Mouse (Mus musculus) neural tube, embryonic 14.5 days (tissue): ENCODE results near the gene Camk2b. TPM values are rescaled to one million over a fixed set of nuclear protein-coding genes. Genes with fewer than 3 reads are reported as not detected.

Experiments used
- ATAC-seq: fragments of 200-750 bp; cut with Nextera tagmentation; 2 replicates; pipeline ENCODE4 v1.8.0; 2017; ENCODE audit warnings: low read depth, mild to moderate bottlenecking, moderate TSS enrichment, moderate library complexity
- H3K27ac ChIP-seq: fragments of 300-500 bp; sonication (generic); 2 replicates; pipeline ENCODE4 v1.5.1; 2014; ENCODE audit warnings: low read depth, mild to moderate bottlenecking, control low read depth, low read length, moderate library complexity, mixed read lengths
- H3K27me3 ChIP-seq: fragments of 300-500 bp; sonication (generic); 2 replicates; pipeline ENCODE4 v1.6.1; 2014; ENCODE audit warnings: low read length; ENCODE audit not compliant: control insufficient read depth, insufficient read depth
- H3K36me3 ChIP-seq: fragments of 300-500 bp; sonication (generic); 2 replicates; pipeline ENCODE4 v1.6.1; 2014; ENCODE audit warnings: low read length, mixed read lengths; ENCODE audit not compliant: control insufficient read depth, insufficient read depth
- H3K4me1 ChIP-seq: fragments of 300-500 bp; sonication (generic); 2 replicates; pipeline ENCODE4 v1.6.1; 2014; ENCODE audit warnings: low read length; ENCODE audit not compliant: control insufficient read depth, insufficient read depth
- H3K4me2 ChIP-seq: fragments of 300-500 bp; sonication (generic); 2 replicates; pipeline ENCODE4 v1.6.1; 2014; ENCODE audit warnings: mild to moderate bottlenecking, low read depth, low read length, control low read depth
- H3K4me3 ChIP-seq: fragments of 300-500 bp; sonication (generic); 2 replicates; pipeline ENCODE4 v1.5.1; 2014; ENCODE audit warnings: low read depth, low read length, control low read depth, mixed read lengths
- H3K9ac ChIP-seq: fragments of 300-500 bp; sonication (generic); replicated peaks from 2 replicates; pipeline ENCODE4 v1.6.1; 2014; ENCODE audit warnings: low read depth, mild to moderate bottlenecking, control low read depth, low read length, mixed read lengths
- H3K9me3 ChIP-seq: fragments of 300-500 bp; sonication (generic); 2 replicates; pipeline ENCODE4 v1.6.1; 2016; ENCODE audit warnings: low read length; ENCODE audit not compliant: control insufficient read depth
- WGBS: fragments of 180-500 bp; shearing (Covaris S2); extraction: QIAGEN DNeasy Blood & Tissue Kit; methylation state at CpG from one replicate; pipeline ENCODE4 v1.1.7; 2014; 5-methylcytosine and 5-hydroxymethylcytosine counted together
- polyA plus RNA-seq: library from polyadenylated mRNA; unstranded; fragments of >200 nt; fragmentation: Nextera tagmentation; extraction: Ambion mirVana; gene quantifications from 2 replicates; pipeline ENCODE4 v1.2.1, GENCODE M21; 2014

The Camk2b gene
- polyA plus RNA-seq, 1 experiment from 2014 or later = 144 TPM

GRCm38 (mm10) chr11:6024923-6025652 is 41.1 kb downstream of the Camk2b start:
- H3K9ac ChIP-seq = no peak overlapping the region
- no peak overlapping the region for H3K27ac ChIP-seq
- H3K36me3 ChIP-seq = no peaks in the 10 kb centered on the region
- H3K4me2 ChIP-seq = no peak overlapping the region
- H3K27me3 ChIP-seq = no peaks in the 10 kb centered on the region
- H3K9me3 ChIP-seq = no peaks in the 10 kb centered on the region
- ATAC-seq = no peak
- no peaks in the 10 kb centered on the region for H3K4me1 ChIP-seq
- WGBS = 68% methylated on average over 12 of the region's 12 CpGs
- no peak overlapping the region for H3K4me3 ChIP-seq

GRCm38 (mm10) chr11:6020897-6021839 is 45.0 kb downstream of the Camk2b start:
- H3K4me2 ChIP-seq = no peak overlapping the region
- no peak for ATAC-seq
- WGBS = 78% methylated on average over 17 of the region's 17 CpGs

GRCm38 (mm10) chr11:6020360-6020759 is 45.8 kb downstream of the Camk2b start:
- Histone ChIP-seq H3K27ac (no peak overlapping the region), H3K9ac (no peak overlapping the region), H3K4me2 (no peak overlapping the region), H3K27me3 (no peaks in the 10 kb centered on the region), H3K4me1 (no peaks in the 10 kb centered on the region), H3K9me3 (no peaks in the 10 kb centered on the region), H3K36me3 (no peaks in the 10 kb centered on the region), H3K4me3 (no peak overlapping the region)
- WGBS = 85% methylated on average over 5 of the region's 5 CpGs
- no peak for ATAC-seq

More at GRCm38 (mm10) chr11:6020897-6021839, 45.0 kb downstream of the Camk2b start:
- no peak overlapping the region for H3K4me3 ChIP-seq
- H3K27me3 ChIP-seq = no peaks in the 10 kb centered on the region
- H3K9me3 ChIP-seq = no peaks in the 10 kb centered on the region
- no peak overlapping the region for H3K9ac ChIP-seq
- H3K36me3 ChIP-seq = no peaks in the 10 kb centered on the region
- no peaks in the 10 kb centered on the region for H3K4me1 ChIP-seq
- no peak overlapping the region for H3K27ac ChIP-seq

- Histone ChIP-seq H3K27me3 (no peaks in the 10 kb centered on the region), H3K4me2 (no peak overlapping the region), H3K9me3 (no peaks in the 10 kb centered on the region), H3K9ac (no peak overlapping the region), H3K36me3 (no peaks in the 10 kb centered on the region), H3K4me3 (no peak overlapping the region), H3K4me1 (no peaks in the 10 kb centered on the region), H3K27ac (no peak overlapping the region)
- ATAC-seq = no peak
- 65% methylated on average over 7 of the region's 7 CpGs for WGBS
Measured at GRCm38 (mm10) chr11:6018218-6019010, 47.7 kb downstream of the Camk2b start.

DNA sequence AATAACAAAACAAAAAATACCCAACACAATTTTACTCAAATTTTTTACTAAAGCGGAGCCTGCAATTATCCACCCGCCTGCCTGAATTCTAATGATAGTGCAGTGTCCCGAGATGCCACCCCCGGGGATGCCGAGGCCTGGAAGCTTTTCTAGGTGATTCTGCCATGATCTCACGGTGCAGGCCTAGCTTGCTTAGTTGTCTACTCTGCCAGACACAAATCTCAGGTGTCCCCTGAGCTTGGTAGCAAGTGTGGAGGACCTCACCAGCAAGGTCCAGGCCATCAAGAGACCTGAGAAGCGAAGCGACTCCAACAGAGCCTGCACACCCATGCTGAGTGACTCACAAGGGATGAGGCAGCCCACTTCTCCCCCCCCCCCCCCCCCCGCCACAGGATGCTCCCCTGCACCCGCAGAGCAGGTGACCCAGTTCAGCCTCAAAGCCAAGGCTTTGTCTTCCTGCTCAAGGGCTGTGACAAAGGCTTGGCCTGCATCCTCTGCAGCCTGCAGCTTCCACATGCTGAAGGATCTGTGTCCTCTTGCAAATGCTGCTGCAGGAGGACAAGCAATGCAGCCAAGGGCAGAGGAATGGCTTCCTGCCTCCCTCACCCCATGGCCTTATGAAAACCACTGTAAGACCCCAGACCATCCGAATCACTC is 48.5 kb downstream of the Camk2b start:
- H3K27ac ChIP-seq = no peak overlapping the region
- no peak overlapping the region for H3K4me2 ChIP-seq
- H3K4me1 ChIP-seq = no peaks in the 10 kb centered on the region
- H3K9ac ChIP-seq = no peak overlapping the region
- 74% methylated on average over 10 of the region's 11 CpGs for whole genome bisulfite sequencing
- no peaks in the 10 kb centered on the region for H3K27me3 ChIP-seq
- H3K9me3 ChIP-seq = no peaks in the 10 kb centered on the region
- H3K4me3 ChIP-seq = no peak overlapping the region
- ATAC-seq = no peak
- H3K36me3 ChIP-seq = no peaks in the 10 kb centered on the region

DNA sequence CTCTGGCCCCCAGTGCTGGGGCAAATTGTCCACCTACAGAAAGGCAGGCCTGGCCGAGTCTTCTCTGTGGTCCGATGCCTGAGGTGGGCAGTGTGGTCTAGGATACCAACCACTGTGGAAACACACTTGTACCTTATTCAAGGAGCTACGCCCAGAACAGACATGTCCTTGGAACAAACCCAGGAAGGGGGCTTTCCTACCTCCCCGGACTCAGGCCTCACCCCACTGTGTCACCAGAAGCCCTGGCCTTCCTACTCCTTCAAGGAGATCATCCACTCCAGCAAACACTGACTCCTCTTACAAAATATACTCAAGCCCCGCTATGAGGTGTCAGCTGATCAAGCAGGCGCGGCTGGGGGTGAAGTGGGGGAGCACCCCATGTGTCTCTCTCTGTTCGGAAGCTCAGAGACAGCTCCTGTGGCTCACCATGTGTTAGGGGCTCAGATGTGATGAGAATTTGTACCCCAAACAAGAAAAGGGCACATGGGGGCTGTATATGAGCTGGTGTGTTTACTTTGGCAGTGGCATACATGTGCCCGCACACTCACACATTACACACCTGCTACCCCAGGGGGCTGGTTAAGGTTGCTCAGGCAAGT is 49.3 kb downstream of the Camk2b start:
- Histone ChIP-seq H3K4me1 (no peaks in the 10 kb centered on the region), H3K9ac (no peak overlapping the region), H3K4me3 (no peak overlapping the region), H3K27ac (no peak overlapping the region), H3K27me3 (no peaks in the 10 kb centered on the region), H3K4me2 (no peak overlapping the region), H3K36me3 (no peaks in the 10 kb centered on the region), H3K9me3 (no peaks in the 10 kb centered on the region)
- 59% methylated on average over 9 of the region's 9 CpGs for WGBS
- no peak for ATAC-seq

- WGBS = 7% methylated on average over 2 of the region's 3 CpGs
- Histone ChIP-seq H3K27ac (no peak overlapping the region), H3K4me1 (no peaks in the 10 kb centered on the region), H3K27me3 (no peaks in the 10 kb centered on the region), H3K4me2 (no peak overlapping the region), H3K36me3 (no peaks in the 10 kb centered on the region), H3K4me3 (no peak overlapping the region), H3K9me3 (no peaks in the 10 kb centered on the region), H3K9ac (no peak overlapping the region)
- no peak for ATAC-seq
Measured at GRCm38 (mm10) chr11:6016368-6016767, 49.8 kb downstream of the Camk2b start.

- no peak overlapping the region for H3K4me2 ChIP-seq
- H3K4me1 ChIP-seq = no peaks in the 10 kb centered on the region
- no peaks in the 10 kb centered on the region for H3K27me3 ChIP-seq
- ATAC-seq = no peak
- H3K9me3 ChIP-seq = no peaks in the 10 kb centered on the region
- WGBS = 77% methylated on average over 6 of the region's 6 CpGs
- H3K27ac ChIP-seq = no peak overlapping the region
- no peak overlapping the region for H3K4me3 ChIP-seq
- H3K36me3 ChIP-seq = no peaks in the 10 kb centered on the region
- H3K9ac ChIP-seq = no peak overlapping the region
Measured at GRCm38 (mm10) chr11:6015011-6015431, 51.1 kb downstream of the Camk2b start.
